In the genomic region with DNA sequence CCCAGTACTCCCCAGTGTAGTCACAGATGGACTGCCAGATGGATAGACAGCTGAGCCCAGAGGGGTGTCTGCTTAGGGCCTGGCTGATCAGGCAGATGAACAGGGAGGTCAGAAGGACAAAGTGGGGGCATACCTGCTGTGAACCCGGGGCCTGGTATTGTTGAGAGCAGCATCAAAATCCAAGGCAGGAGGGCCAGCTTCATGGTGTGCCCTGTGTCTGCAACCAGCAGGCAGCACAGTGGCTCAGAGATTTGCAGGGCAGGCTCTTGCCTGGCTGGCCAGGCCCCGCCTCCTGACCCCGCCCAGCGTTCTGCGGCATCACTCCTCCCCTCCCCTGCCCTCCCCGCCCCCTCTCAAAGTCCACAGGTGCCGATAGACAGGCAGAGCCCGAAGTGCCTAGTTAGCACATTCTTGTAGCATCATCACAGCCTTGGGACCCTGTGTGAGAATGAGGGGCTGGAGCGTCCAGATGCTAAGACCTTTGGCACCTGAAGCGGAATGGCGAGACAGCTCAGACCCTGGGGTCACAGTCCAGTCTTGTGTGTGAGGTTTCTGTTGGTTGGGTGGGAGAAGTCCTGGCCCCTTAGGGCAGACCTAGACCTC, we compare ENCODE assay signal across 9 mouse cellular contexts. TPM values are rescaled to one million over a fixed set of nuclear protein-coding genes. Genes with fewer than 3 reads are reported as not detected.
DNase-seq lines count a peak whose midpoint lies in the region; ATAC-seq and TF ChIP-seq lines count a peak whose summit lies in the region.
"Had no signal": no experiment of that assay in that cellular context is flagged by ENCODE, and none has a peak within 500 bp of the region (broad histone marks: within the 10 kb centered on the region; RNA-seq: fewer than 3 reads in every experiment).

Gene Susd2 (minus strand): TSS at position 268 of the 603 bp plus-strand sequence.

- peaks cover 37% of the 10 kb centered on the region for H3K36me3 ChIP-seq in forebrain, embryonic 10.5 days (replicated peaks)
- peaks cover 4% of the 10 kb centered on the region; the same call in 1 of the 2 replicates for H3K36me3 ChIP-seq in intestine, embryonic 15.5 days
- peaks cover 26% of the 10 kb centered on the region for H3K36me3 ChIP-seq in liver, embryonic 15.5 days (replicated peaks)
- peaks cover 39% of the 10 kb centered on the region for H3K36me3 ChIP-seq in neural tube, embryonic 13.5 days

- no peak for TF ChIP-seq CTCF in gastrocnemius, adult 2 months (IDR thresholded peaks at IDR 0.05)

- intact Hi-C loops in gastrocnemius, adult 2 months (cut with DNase I): no loop called here

- H3K27ac ChIP-seq in gastrocnemius, adult 2 months: peak within 1 kb of the TSS; percentile 59
- H3K27ac ChIP-seq in forebrain, embryonic 10.5 days: peak within 1 kb of the TSS; percentile 60
- peak within 1 kb of the TSS; percentile 20; the same call in 1 of the 2 replicates for H3K27ac ChIP-seq in intestine, embryonic 15.5 days
- H3K27ac ChIP-seq in liver, embryonic 15.5 days (replicated peaks): 0 out of 2 replicates have a peak within 1 kb of the TSS, but pooled peaks have one; percentile 4
- H3K27ac ChIP-seq in neural tube, embryonic 13.5 days (replicated peaks): peak within 1 kb of the TSS; percentile 24; the same call in 1 of the 2 replicates
- H3K27ac ChIP-seq: macrophage had no signal

- WGBS in forebrain, embryonic 10.5 days: 2% methylated on average over 11 of the region's 11 CpGs
- WGBS in intestine, embryonic 15.5 days: 6% methylated on average over 11 of the region's 11 CpGs
- 15% methylated on average over 11 of the region's 11 CpGs for WGBS in liver, embryonic 15.5 days (ENCODE audit: insufficient replicate concordance)
- 9% methylated on average over 11 of the region's 11 CpGs for WGBS in neural tube, embryonic 13.5 days

- DNase-seq in gastrocnemius, adult 2 months: peak; percentile 73
- DNase-seq in gastrocnemius, adult 8-10 months (ENCODE audit: low spot score in 2 of 2): no peak
- DNase-seq in c-Kit-positive CD71-negative TER-119-negative erythroid progenitor cells, embryonic 14.5 days (ENCODE audit: low read depth): peak; percentile 17
- peak; percentile 60 for DNase-seq in forebrain, embryonic 10.5 days (ENCODE audit: extremely low spot score, low spot score)
- DNase-seq in urinary bladder, postnatal 36 days (ENCODE audit: low spot score in 2 of 2): peak; percentile 32 to 52

- H3K4me2 ChIP-seq in intestine, embryonic 15.5 days (replicated peaks): peak within 1 kb of the TSS; percentile 30
- peak within 1 kb of the TSS; percentile 34 for H3K4me2 ChIP-seq in liver, embryonic 15.5 days
- peak within 1 kb of the TSS; percentile 39 for H3K4me2 ChIP-seq in neural tube, embryonic 13.5 days

- H3K27me3 ChIP-seq in forebrain, embryonic 10.5 days (ENCODE audit: poor library complexity, severe bottlenecking): no peaks in the 10 kb centered on the region
- H3K27me3 ChIP-seq in intestine, embryonic 15.5 days (replicated peaks): no peaks in the 10 kb centered on the region
- no peaks in the 10 kb centered on the region for H3K27me3 ChIP-seq in liver, embryonic 15.5 days
- H3K27me3 ChIP-seq in neural tube, embryonic 13.5 days: no peaks in the 10 kb centered on the region

- H3K9me3 ChIP-seq in forebrain, embryonic 10.5 days: no peaks in the 10 kb centered on the region
- H3K9me3 ChIP-seq in intestine, embryonic 15.5 days: no peaks in the 10 kb centered on the region
- H3K9me3 ChIP-seq in liver, embryonic 15.5 days (replicated peaks): no peaks in the 10 kb centered on the region
- no peaks in the 10 kb centered on the region for H3K9me3 ChIP-seq in neural tube, embryonic 13.5 days

- peak within 1 kb of the TSS; percentile 47 for H3K4me3 ChIP-seq in gastrocnemius, adult 2 months
- H3K4me3 ChIP-seq in forebrain, embryonic 10.5 days: peak within 1 kb of the TSS; percentile 38
- H3K4me3 ChIP-seq in intestine, embryonic 15.5 days (replicated peaks): no peak within 1 kb of the TSS; the same call in 1 of the 2 replicates
- no peak within 1 kb of the TSS for H3K4me3 ChIP-seq in liver, embryonic 15.5 days (replicated peaks)
- no peak within 1 kb of the TSS for H3K4me3 ChIP-seq in neural tube, embryonic 13.5 days

- ATAC-seq in intestine, embryonic 15.5 days: peak; percentile 92
- peak; percentile 80 for ATAC-seq in liver, embryonic 15.5 days (ENCODE audit: insufficient read depth)
- ATAC-seq in neural tube, embryonic 13.5 days (ENCODE audit: low read depth): peak; percentile 57

- H3K4me1 ChIP-seq in forebrain, embryonic 10.5 days: peaks cover 25% of the 10 kb centered on the region
- peaks cover 20% of the 10 kb centered on the region for H3K4me1 ChIP-seq in intestine, embryonic 15.5 days (replicated peaks)
- H3K4me1 ChIP-seq in liver, embryonic 15.5 days (replicated peaks): peaks cover 29% of the 10 kb centered on the region
- peaks cover 22% of the 10 kb centered on the region for H3K4me1 ChIP-seq in neural tube, embryonic 13.5 days (replicated peaks)

- H3K9ac ChIP-seq in intestine, embryonic 15.5 days: peak within 1 kb of the TSS; percentile 17; the same call in 1 of the 2 replicates
- H3K9ac ChIP-seq in liver, embryonic 15.5 days: no peak within 1 kb of the TSS
- peak within 1 kb of the TSS; percentile 53 for H3K9ac ChIP-seq in neural tube, embryonic 13.5 days

RNA-seq across cellular contexts. Expression of gene Susd2, which starts in this region (rescaled TPM):
- 1 to 10 TPM; 1.0 to 2.4 TPM for total RNA-seq in gastrocnemius, adult 2 months (2021)
- 1 to 10 TPM in 1 of 4 experiments, under 1 TPM in 3; 0.53 to 2.1 (median 0.78) TPM for total RNA-seq in gastrocnemius, adult 8-10 months (2022)
- 0.99 and 1.0 TPM in 2 replicates for polyA plus RNA-seq in forebrain, embryonic 10.5 days (2016; fragmentation: Nextera tagmentation; extraction: Ambion mirVana)
- 13.4 and 13.9 TPM in 2 replicates for polyA plus RNA-seq in intestine, embryonic 15.5 days (2015; fragmentation: Nextera tagmentation; extraction: Ambion mirVana)
- polyA plus RNA-seq in liver, embryonic 15.5 days (2015; fragmentation: Nextera tagmentation; extraction: Ambion mirVana): 1.9 and 2.0 TPM in 2 replicates
- 7.1 TPM in 2 replicates for polyA plus RNA-seq in neural tube, embryonic 13.5 days (2015; fragmentation: Nextera tagmentation; extraction: Ambion mirVana)

Comparison
In these comparisons a context has a peak if more than half of its experiments do, and no peak if none do; other contexts are left out.
1. DNase-seq: peak in gastrocnemius, adult 2 months (single experiment), c-Kit-positive CD71-negative TER-119-negative erythroid progenitor cells, embryonic 14.5 days (single experiment), forebrain, embryonic 10.5 days (single experiment) and urinary bladder, postnatal 36 days (2 of 2); none in gastrocnemius, adult 8-10 months (0 of 2).
2. H3K27ac ChIP-seq: peak in every context shown above with its lines; median percentile 60 in forebrain, embryonic 10.5 days; 59 in gastrocnemius, adult 2 months; 24 in neural tube, embryonic 13.5 days; 20 in intestine, embryonic 15.5 days; 4 in liver, embryonic 15.5 days.
3. H3K4me3 ChIP-seq: peak in gastrocnemius, adult 2 months (single experiment) and forebrain, embryonic 10.5 days (single experiment); none in intestine, embryonic 15.5 days (single experiment), liver, embryonic 15.5 days (single experiment) and neural tube, embryonic 13.5 days (single experiment).
4. Peak in every context shown above with its lines, with median percentiles within 50 percentile points of each other: ATAC-seq and H3K4me2 ChIP-seq.